Mouse (Mus musculus): ENCODE measurements around the gene Tmtc2. TPM values are rescaled to one million over a fixed set of nuclear protein-coding genes. Genes with fewer than 3 reads are reported as not detected.
A peak's percentile ranks its signal among the peaks of the same experiment; 100 is the strongest.

The Tmtc2 gene
- polyA plus RNA-seq (2012; rRNA removed) = 5.1 and 5.2 TPM in 2 replicates

- Histone ChIP-seq H3K27ac (ENCODE audit: insufficient read depth, low read length) (peak within 1 kb of the TSS; percentile 51; the same call in 1 of the 2 replicates), H3K4me1 (ENCODE audit: control insufficient read depth, insufficient read depth, low read length) (no peaks in the 10 kb centered on the region; the same call in 1 of the 2 replicates), H3K4me3 (ENCODE audit: insufficient read depth, low read length) (peak within 1 kb of the TSS; percentile 66)
- TF ChIP-seq POLR2A (IDR thresholded peaks at IDR 0.05; ENCODE audit: extremely low read depth, insufficient read depth, low read length) = peak; percentile 66; the same call in 1 of the 2 replicates
- no peak for TF ChIP-seq CTCF (IDR thresholded peaks at IDR 0.05; ENCODE audit: extremely low read depth, insufficient read depth, low read length)
Observed at GRCm38 (mm10) chr10:105573908-105574694, at the start of gene Tmtc2. Gene Tmtc2 (minus strand): TSS chr10:105574451.

- no peak for TF ChIP-seq CTCF (IDR thresholded peaks at IDR 0.05; ENCODE audit: extremely low read depth, insufficient read depth, low read length)
- TF ChIP-seq POLR2A (IDR thresholded peaks at IDR 0.05; ENCODE audit: extremely low read depth, insufficient read depth, low read length) = no peak
- Histone ChIP-seq H3K4me3 (ENCODE audit: insufficient read depth, low read length) (no peak overlapping the region), H3K27ac (ENCODE audit: insufficient read depth, low read length) (no peak overlapping the region), H3K4me1 (ENCODE audit: control insufficient read depth, insufficient read depth, low read length) (no peaks in the 10 kb centered on the region)
Observed at GRCm38 (mm10) chr10:105612117-105612516, 37.9 kb upstream of the Tmtc2 start.

- H3K27ac ChIP-seq (ENCODE audit: insufficient read depth, low read length) = no peak overlapping the region
- no peak for TF ChIP-seq CTCF (IDR thresholded peaks at IDR 0.05; ENCODE audit: extremely low read depth, insufficient read depth, low read length)
- TF ChIP-seq POLR2A (IDR thresholded peaks at IDR 0.05; ENCODE audit: extremely low read depth, insufficient read depth, low read length) = no peak
- H3K4me3 ChIP-seq (ENCODE audit: insufficient read depth, low read length) = no peak overlapping the region
- H3K4me1 ChIP-seq (ENCODE audit: control insufficient read depth, insufficient read depth, low read length) = no peaks in the 10 kb centered on the region; the same call in 1 of the 2 replicates
Observed at GRCm38 (mm10) chr10:105598826-105599225, 24.6 kb upstream of the Tmtc2 start.

- H3K4me1 ChIP-seq (ENCODE audit: control insufficient read depth, insufficient read depth, low read length) = no peaks in the 10 kb centered on the region; the same call in 1 of the 2 replicates
- no peak overlapping the region for H3K4me3 ChIP-seq (ENCODE audit: insufficient read depth, low read length)
- H3K27ac ChIP-seq (ENCODE audit: insufficient read depth, low read length) = no peak overlapping the region
- TF ChIP-seq POLR2A (IDR thresholded peaks at IDR 0.05; ENCODE audit: extremely low read depth, insufficient read depth, low read length) (no peak), CTCF (IDR thresholded peaks at IDR 0.05; ENCODE audit: extremely low read depth, insufficient read depth, low read length) (no peak)
Observed at GRCm38 (mm10) chr10:105597226-105597625, 23.0 kb upstream of the Tmtc2 start.

- TF ChIP-seq CTCF (IDR thresholded peaks at IDR 0.05; ENCODE audit: extremely low read depth, insufficient read depth, low read length) (no peak), POLR2A (IDR thresholded peaks at IDR 0.05; ENCODE audit: extremely low read depth, insufficient read depth, low read length) (no peak)
- H3K27ac ChIP-seq (ENCODE audit: insufficient read depth, low read length) = no peak overlapping the region
- H3K4me3 ChIP-seq (ENCODE audit: insufficient read depth, low read length) = no peak overlapping the region
- H3K4me1 ChIP-seq (ENCODE audit: control insufficient read depth, insufficient read depth, low read length) = no peaks in the 10 kb centered on the region; the same call in 1 of the 2 replicates
Observed at GRCm38 (mm10) chr10:105595480-105596102, 21.3 kb upstream of the Tmtc2 start.

GRCm38 (mm10) chr10:105588141-105588540 lies 13.9 kb upstream of the Tmtc2 start:
- H3K27ac ChIP-seq (ENCODE audit: insufficient read depth, low read length) = no peak overlapping the region
- H3K4me3 ChIP-seq (ENCODE audit: insufficient read depth, low read length) = no peak overlapping the region
- H3K4me1 ChIP-seq (ENCODE audit: control insufficient read depth, insufficient read depth, low read length) = no peaks in the 10 kb centered on the region
- no peak for TF ChIP-seq POLR2A (IDR thresholded peaks at IDR 0.05; ENCODE audit: extremely low read depth, insufficient read depth, low read length)
- TF ChIP-seq CTCF (IDR thresholded peaks at IDR 0.05; ENCODE audit: extremely low read depth, insufficient read depth, low read length) = no peak

- TF ChIP-seq CTCF (IDR thresholded peaks at IDR 0.05; ENCODE audit: extremely low read depth, insufficient read depth, low read length) = no peak
- no peak for TF ChIP-seq POLR2A (IDR thresholded peaks at IDR 0.05; ENCODE audit: extremely low read depth, insufficient read depth, low read length)
- Histone ChIP-seq H3K27ac (ENCODE audit: insufficient read depth, low read length) (no peak overlapping the region), H3K4me1 (ENCODE audit: control insufficient read depth, insufficient read depth, low read length) (no peaks in the 10 kb centered on the region; the same call in 1 of the 2 replicates), H3K4me3 (ENCODE audit: insufficient read depth, low read length) (no peak overlapping the region)
Observed at GRCm38 (mm10) chr10:105579318-105579717, 5.1 kb upstream of the Tmtc2 start.

GRCm38 (mm10) chr10:105578291-105578845 lies 4.1 kb upstream of the Tmtc2 start:
- Histone ChIP-seq H3K27ac (ENCODE audit: insufficient read depth, low read length) (no peak overlapping the region), H3K4me1 (ENCODE audit: control insufficient read depth, insufficient read depth, low read length) (no peaks in the 10 kb centered on the region; the same call in 1 of the 2 replicates), H3K4me3 (ENCODE audit: insufficient read depth, low read length) (no peak overlapping the region)
- TF ChIP-seq POLR2A (IDR thresholded peaks at IDR 0.05; ENCODE audit: extremely low read depth, insufficient read depth, low read length) (no peak), CTCF (IDR thresholded peaks at IDR 0.05; ENCODE audit: extremely low read depth, insufficient read depth, low read length) (no peak)

All from cortical plate, adult 2 months (tissue).